Mouse (Mus musculus): Measurements from ENCODE around the gene Gcn1l1.

Gcn1l1 gene

GRCm38 (mm10) chr5:115666366-115667065, 101.5 kb downstream of the Gcn1l1 start:
- peak in 1 of 2 experiments; percentile 27 for DNase-seq

GRCm38 (mm10) chr5:115667210-115667609, 102.2 kb downstream of the Gcn1l1 start:
- DNase-seq, result peak; percentile 58 to 66

GRCm38 (mm10) chr5:115667894-115668293, 102.8 kb downstream of the Gcn1l1 start:
- no peak for DNase-seq

- no peak for DNase-seq
These were observed 103.9 kb downstream of the Gcn1l1 start for GRCm38 (mm10) chr5:115668986-115669385.

GRCm38 (mm10) chr5:115669974-115670373, 104.9 kb downstream of the Gcn1l1 start:
- no peak for DNase-seq

GRCm38 (mm10) chr5:115670406-115670805, 105.4 kb downstream of the Gcn1l1 start:
- DNase-seq, result no peak

- no peak for DNase-seq
These were observed 106.8 kb downstream of the Gcn1l1 start for GRCm38 (mm10) chr5:115671846-115672245.

All from kidney, adult 8-10 months (tissue).